Mouse (Mus musculus): Measurements from ENCODE around the gene Vwa7. TPM values are rescaled to one million over a fixed set of nuclear protein-coding genes. Genes with fewer than 3 reads are reported as not detected.

The Vwa7 gene
- polyA plus RNA-seq, 1 experiment, result 0.05 TPM

DNA sequence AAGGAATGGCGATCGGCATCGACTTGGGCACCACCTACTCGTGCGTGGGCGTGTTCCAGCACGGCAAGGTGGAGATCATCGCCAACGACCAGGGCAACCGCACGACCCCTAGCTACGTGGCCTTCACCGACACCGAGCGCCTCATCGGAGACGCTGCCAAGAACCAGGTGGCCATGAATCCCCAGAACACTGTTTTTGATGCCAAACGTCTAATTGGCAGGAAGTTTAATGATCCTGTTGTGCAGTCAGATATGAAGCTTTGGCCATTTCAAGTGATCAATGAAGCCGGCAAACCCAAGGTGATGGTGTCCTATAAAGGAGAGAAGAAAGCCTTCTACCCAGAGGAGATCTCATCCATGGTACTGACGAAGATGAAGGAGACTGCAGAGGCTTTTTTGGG, 39.4 kb upstream of the Vwa7 start:
- H3K4me3 ChIP-seq, result no peak overlapping the region
- TF ChIP-seq USF1 (IDR thresholded peaks at IDR 0.05; ENCODE audit: low read depth), result no peak
- H3K36me3 ChIP-seq (ENCODE audit: control insufficient read depth, insufficient read depth), result no peaks in the 10 kb centered on the region
- H3K79me2 ChIP-seq (ENCODE audit: control insufficient read depth, insufficient read depth), result peaks cover 16% of the 10 kb centered on the region
- no peaks in the 10 kb centered on the region for H3K27me3 ChIP-seq (ENCODE audit: control insufficient read depth, insufficient read depth, insufficient read length)
- H3ac ChIP-seq (ENCODE audit: control insufficient read depth, insufficient read length), result no peak overlapping the region
- no peak overlapping the region for H3K4me2 ChIP-seq (ENCODE audit: low read depth)

- no peak overlapping the region for H3K4me3 ChIP-seq
- peaks cover 28% of the 10 kb centered on the region for H3K79me2 ChIP-seq (ENCODE audit: control insufficient read depth, insufficient read depth)
Observed at GRCm38 (mm10) chr17:34978239-34978638, 38.1 kb upstream of the Vwa7 start.

GRCm38 (mm10) chr17:34979631-34980030, 36.7 kb upstream of the Vwa7 start:
- Histone ChIP-seq H3K79me2 (ENCODE audit: control insufficient read depth, insufficient read depth) (peaks cover 42% of the 10 kb centered on the region), H3K4me2 (ENCODE audit: low read depth) (no peak overlapping the region), H3K27me3 (ENCODE audit: control insufficient read depth, insufficient read depth, insufficient read length) (no peaks in the 10 kb centered on the region), H3ac (ENCODE audit: control insufficient read depth, insufficient read length) (no peak overlapping the region), H3K36me3 (ENCODE audit: control insufficient read depth, insufficient read depth) (no peaks in the 10 kb centered on the region), H3K4me3 (no peak overlapping the region)
- TF ChIP-seq MYOD1 (IDR thresholded peaks at IDR 0.05; ENCODE audit: control insufficient read depth in 1 of 3, insufficient read length in 2 of 3, low read depth in 2 of 3), result no peak
- TF ChIP-seq TCF3 (IDR thresholded peaks at IDR 0.05; ENCODE audit: insufficient read length, low read depth), result no peak
- no peak for TF ChIP-seq USF1 (IDR thresholded peaks at IDR 0.05; ENCODE audit: low read depth)
- TF ChIP-seq CEBPB (IDR thresholded peaks at IDR 0.05; ENCODE audit: insufficient read depth, poor library complexity, severe bottlenecking), result no peak
- no peak for TF ChIP-seq MYOG (IDR thresholded peaks at IDR 0.05; ENCODE audit: control insufficient read depth in 1 of 3, insufficient read depth in 1 of 3, insufficient read length in 2 of 3, low read depth in 2 of 3)
- no peak for TF ChIP-seq POLR2A (IDR thresholded peaks at IDR 0.05; ENCODE audit: insufficient read length, low read depth)
- TF ChIP-seq POLR2AphosphoS2 (IDR thresholded peaks at IDR 0.05; ENCODE audit: insufficient read length, low read depth), result no peak
- no peak for TF ChIP-seq TCF12 (IDR thresholded peaks at IDR 0.05; ENCODE audit: insufficient read depth, poor library complexity, severe bottlenecking)
- no peak for TF ChIP-seq SRF (IDR thresholded peaks at IDR 0.05; ENCODE audit: control insufficient read depth, insufficient read length, low read depth)
- TF ChIP-seq E2F4 (IDR thresholded peaks at IDR 0.05; ENCODE audit: insufficient read depth), result no peak
- TF ChIP-seq MAX (IDR thresholded peaks at IDR 0.05; ENCODE audit: low read depth), result no peak
- no peak for TF ChIP-seq REST (IDR thresholded peaks at IDR 0.05; ENCODE audit: insufficient read depth, insufficient read length)

More at GRCm38 (mm10) chr17:34978239-34978638, 38.1 kb upstream of the Vwa7 start:
- H3K36me3 ChIP-seq (ENCODE audit: control insufficient read depth, insufficient read depth), result no peaks in the 10 kb centered on the region
- H3ac ChIP-seq (ENCODE audit: control insufficient read depth, insufficient read length), result no peak overlapping the region
- H3K4me2 ChIP-seq (ENCODE audit: low read depth), result no peak overlapping the region
- TF ChIP-seq MAX (IDR thresholded peaks at IDR 0.05; ENCODE audit: low read depth), result no peak
- no peak for TF ChIP-seq SRF (IDR thresholded peaks at IDR 0.05; ENCODE audit: control insufficient read depth, insufficient read length, low read depth)
- no peak for TF ChIP-seq POLR2AphosphoS2 (IDR thresholded peaks at IDR 0.05; ENCODE audit: insufficient read length, low read depth)
- no peak for TF ChIP-seq MYOD1 (IDR thresholded peaks at IDR 0.05; ENCODE audit: control insufficient read depth in 1 of 3, insufficient read length in 2 of 3, low read depth in 2 of 3)
- TF ChIP-seq TCF12 (IDR thresholded peaks at IDR 0.05; ENCODE audit: insufficient read depth, poor library complexity, severe bottlenecking), result no peak
- TF ChIP-seq TCF3 (IDR thresholded peaks at IDR 0.05; ENCODE audit: insufficient read length, low read depth), result no peak
- TF ChIP-seq REST (IDR thresholded peaks at IDR 0.05; ENCODE audit: insufficient read depth, insufficient read length), result no peak
- TF ChIP-seq POLR2A (IDR thresholded peaks at IDR 0.05; ENCODE audit: insufficient read length, low read depth), result no peak
- no peak for TF ChIP-seq CEBPB (IDR thresholded peaks at IDR 0.05; ENCODE audit: insufficient read depth, poor library complexity, severe bottlenecking)
- TF ChIP-seq MYOG (IDR thresholded peaks at IDR 0.05; ENCODE audit: control insufficient read depth in 1 of 3, insufficient read depth in 1 of 3, insufficient read length in 2 of 3, low read depth in 2 of 3), result no peak
- no peak for TF ChIP-seq USF1 (IDR thresholded peaks at IDR 0.05; ENCODE audit: low read depth)
- TF ChIP-seq E2F4 (IDR thresholded peaks at IDR 0.05; ENCODE audit: insufficient read depth), result no peak
- H3K27me3 ChIP-seq (ENCODE audit: control insufficient read depth, insufficient read depth, insufficient read length), result no peaks in the 10 kb centered on the region

- Histone ChIP-seq H3K27me3 (ENCODE audit: control insufficient read depth, insufficient read depth, insufficient read length) (no peaks in the 10 kb centered on the region), H3K4me2 (ENCODE audit: low read depth) (peak overlapping the region; percentile 97), H3ac (ENCODE audit: control insufficient read depth, insufficient read length) (no peak overlapping the region), H3K79me2 (ENCODE audit: control insufficient read depth, insufficient read depth) (peaks cover 43% of the 10 kb centered on the region), H3K36me3 (ENCODE audit: control insufficient read depth, insufficient read depth) (peaks cover 8% of the 10 kb centered on the region), H3K4me3 (peak overlapping the region; percentile 71)
- TF ChIP-seq USF1 (IDR thresholded peaks at IDR 0.05; ENCODE audit: low read depth) (no peak), MYOD1 (IDR thresholded peaks at IDR 0.05; ENCODE audit: control insufficient read depth in 1 of 3, insufficient read length in 2 of 3, low read depth in 2 of 3) (no peak), MYOG (IDR thresholded peaks at IDR 0.05; ENCODE audit: control insufficient read depth in 1 of 3, insufficient read depth in 1 of 3, insufficient read length in 2 of 3, low read depth in 2 of 3) (no peak), POLR2AphosphoS2 (IDR thresholded peaks at IDR 0.05; ENCODE audit: insufficient read length, low read depth) (no peak)
Observed at GRCm38 (mm10) chr17:34980655-34981054, 35.7 kb upstream of the Vwa7 start.

GRCm38 (mm10) chr17:34981690-34982180, 34.6 kb upstream of the Vwa7 start, which contains the start of gene Lsm2:
TSS of gene Lsm2 (plus strand) at chr17:34981862.
- TF ChIP-seq TCF3 (IDR thresholded peaks at IDR 0.05; ENCODE audit: insufficient read length, low read depth) (no peak), POLR2A (IDR thresholded peaks at IDR 0.05; ENCODE audit: insufficient read length, low read depth) (peak; percentile 79), TCF12 (IDR thresholded peaks at IDR 0.05; ENCODE audit: insufficient read depth, poor library complexity, severe bottlenecking) (no peak), SRF (IDR thresholded peaks at IDR 0.05; ENCODE audit: control insufficient read depth, insufficient read length, low read depth) (peak; percentile 53), MYOG (IDR thresholded peaks at IDR 0.05; ENCODE audit: control insufficient read depth in 1 of 3, insufficient read depth in 1 of 3, insufficient read length in 2 of 3, low read depth in 2 of 3) (peak in 2 of 3 experiments; percentile 71), E2F4 (IDR thresholded peaks at IDR 0.05; ENCODE audit: insufficient read depth) (peak; percentile 97), MYOD1 (IDR thresholded peaks at IDR 0.05; ENCODE audit: control insufficient read depth in 1 of 3, insufficient read length in 2 of 3, low read depth in 2 of 3) (peak in 2 of 3 experiments; percentile 74 to 75), POLR2AphosphoS2 (IDR thresholded peaks at IDR 0.05; ENCODE audit: insufficient read length, low read depth) (peak; percentile 93)
- Histone ChIP-seq H3K79me2 (ENCODE audit: control insufficient read depth, insufficient read depth) (peaks cover 43% of the 10 kb centered on the region), H3ac (ENCODE audit: control insufficient read depth, insufficient read length) (peak within 1 kb of the TSS; percentile 73), H3K4me3 (peak within 1 kb of the TSS; percentile 71), H3K4me2 (ENCODE audit: low read depth) (peak within 1 kb of the TSS; percentile 97), H3K27me3 (ENCODE audit: control insufficient read depth, insufficient read depth, insufficient read length) (no peaks in the 10 kb centered on the region), H3K36me3 (ENCODE audit: control insufficient read depth, insufficient read depth) (peaks cover 18% of the 10 kb centered on the region)

Measured in myocyte (in vitro differentiated cells).